Mouse (Mus musculus): Measurements from ENCODE around the gene Armc8.

DNA sequence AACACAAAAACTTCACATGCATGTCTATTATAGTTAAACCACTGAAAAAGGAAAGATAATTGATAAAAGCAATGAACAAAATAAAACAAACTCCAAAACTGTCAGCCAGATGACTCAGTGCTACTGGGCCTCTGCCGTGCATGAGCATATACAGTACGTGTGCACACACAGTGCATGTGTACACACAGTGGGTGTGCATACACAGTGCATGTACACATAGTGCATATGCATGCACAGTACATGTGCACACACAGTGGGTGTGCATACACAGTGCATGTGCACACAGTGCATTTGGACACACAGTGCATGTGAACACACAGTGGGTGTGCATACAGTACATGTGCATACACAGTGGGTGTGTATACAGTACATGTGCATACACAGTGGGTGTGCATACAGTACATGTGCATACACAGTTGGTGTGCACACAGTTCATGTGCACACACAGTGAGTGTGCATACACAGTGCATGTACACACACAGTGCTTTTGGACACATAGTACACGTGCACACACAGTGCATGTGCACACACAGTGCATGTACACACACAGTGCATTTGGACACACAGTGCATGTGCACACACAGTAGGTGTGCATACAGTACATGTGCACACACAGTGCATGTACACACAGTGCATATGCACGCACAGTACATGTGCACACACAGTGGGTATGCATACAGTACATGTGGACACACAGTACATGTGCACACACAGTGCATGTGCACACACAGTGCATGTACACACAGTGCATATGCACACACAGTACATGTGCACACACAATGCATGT lies 126.9 kb downstream of the Armc8 start:
- no peak for TF ChIP-seq CTCF (IDR thresholded peaks at IDR 0.05; ENCODE audit: insufficient read depth, low read length)
- no peak for TF ChIP-seq POLR2A (IDR thresholded peaks at IDR 0.05; ENCODE audit: borderline replicate concordance, extremely low read depth, low read depth, low read length)
